Mouse (Mus musculus) cortical plate, adult 2 months (tissue): Measurements from ENCODE around the gene Cdc42ep1. TPM values are rescaled to one million over a fixed set of nuclear protein-coding genes. Genes with fewer than 3 reads are reported as not detected.
A peak's percentile ranks its signal among the peaks of the same experiment; 100 is the strongest.

ENCODE experiments used
- H3K27ac ChIP-seq: fragments of 200-500 bp; 2 replicates; pipeline ENCODE4 v1.5.1; 2012; ENCODE audit warnings: low read length, control low read depth, inconsistent platforms; ENCODE audit not compliant: insufficient read depth
- H3K4me1 ChIP-seq: fragments of 200-500 bp; 2 replicates; pipeline ENCODE4 v1.6.1; 2011; ENCODE audit warnings: low read length; ENCODE audit not compliant: control insufficient read depth, insufficient read depth
- H3K4me3 ChIP-seq: fragments of 200-500 bp; 2 replicates; pipeline ENCODE4 v1.5.1; 2011; ENCODE audit warnings: mild to moderate bottlenecking, low read length, control low read depth; ENCODE audit not compliant: insufficient read depth
- CTCF ChIP-seq: fragments of 200-500 bp; IDR thresholded peaks from 2 replicates; pipeline ENCODE4 v1.5.1; 2011; ENCODE audit warnings: mild to moderate bottlenecking, control low read depth, low read length; ENCODE audit not compliant: insufficient read depth; ENCODE audit errors: extremely low read depth
- POLR2A ChIP-seq: fragments of 200-500 bp; IDR thresholded peaks from 2 replicates; pipeline ENCODE4 v1.6.1; 2011; ENCODE audit warnings: mild to moderate bottlenecking, low read length, control low read depth; ENCODE audit not compliant: insufficient read depth; ENCODE audit errors: extremely low read depth
- polyA plus RNA-seq: library from polyadenylated mRNA; depleted of rRNA; stranded (reverse); fragments of >200 nt; gene quantifications from 2 replicates; pipeline ENCODE4 v1.2.3, GENCODE M21; 2012; rRNA removed

The Cdc42ep1 gene
- polyA plus RNA-seq, result 23.3 and 28.1 TPM in 2 replicates

DNA sequence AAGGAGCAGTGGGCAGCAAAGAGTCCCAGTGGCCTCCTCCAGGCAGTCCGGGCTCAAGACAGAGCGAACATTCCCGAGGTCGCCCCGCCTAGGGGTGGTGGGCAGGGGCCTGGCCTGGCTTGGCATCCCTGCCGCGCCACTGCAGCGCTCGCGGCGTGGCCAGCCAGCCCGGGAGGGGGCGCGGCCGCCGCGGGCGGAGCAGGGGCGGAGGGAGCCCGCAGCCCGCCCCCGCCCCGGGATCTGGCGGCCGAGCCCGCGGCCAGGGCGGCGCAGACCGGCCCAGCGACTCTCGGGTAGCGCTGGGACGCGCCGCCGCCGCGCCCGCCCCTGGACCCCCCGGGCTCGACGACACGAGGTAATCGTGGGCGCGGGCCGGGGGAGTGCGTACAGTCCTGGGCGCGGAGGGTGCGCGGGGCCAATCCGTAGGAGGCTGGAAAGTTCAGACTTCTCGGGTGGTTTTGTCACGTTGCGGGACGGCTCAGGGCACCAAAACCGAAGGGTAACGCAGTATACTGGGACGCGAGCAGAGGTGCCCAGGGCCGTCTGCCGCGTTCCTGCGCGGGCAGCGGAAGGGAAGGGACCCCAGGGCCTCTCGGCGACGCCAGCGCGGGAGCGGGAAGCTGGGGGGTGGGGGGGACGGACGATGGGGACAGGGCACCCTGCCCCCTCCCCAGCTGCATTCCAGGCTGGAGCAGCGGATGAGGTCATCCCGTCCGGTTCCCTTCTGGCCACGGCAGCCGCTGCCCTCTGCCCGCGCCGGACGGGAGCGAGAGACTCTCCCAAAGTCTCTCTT, at the start of gene Cdc42ep1:
Gene Cdc42ep1 (plus strand): TSS at position 254 of the 793 bp plus-strand sequence.
- Histone ChIP-seq H3K27ac (peak within 1 kb of the TSS; percentile 99), H3K4me3 (peak within 1 kb of the TSS; percentile 53), H3K4me1 (no peaks in the 10 kb centered on the region)
- no peak for TF ChIP-seq CTCF
- no peak for TF ChIP-seq POLR2A

- no peak for TF ChIP-seq POLR2A
- TF ChIP-seq CTCF, result no peak
These were observed 46.0 kb upstream of the Cdc42ep1 start for GRCm38 (mm10) chr15:78796196-78797059.

GRCm38 (mm10) chr15:78797060-78797329, 45.4 kb upstream of the Cdc42ep1 start:
- Histone ChIP-seq H3K4me3 (no peak overlapping the region), H3K27ac (no peak overlapping the region), H3K4me1 (no peaks in the 10 kb centered on the region)
- no peak for TF ChIP-seq POLR2A
- no peak for TF ChIP-seq CTCF

More at GRCm38 (mm10) chr15:78796196-78797059, 46.0 kb upstream of the Cdc42ep1 start:
- no peaks in the 10 kb centered on the region for H3K4me1 ChIP-seq
- no peak overlapping the region for H3K4me3 ChIP-seq
- no peak overlapping the region for H3K27ac ChIP-seq

DNA sequence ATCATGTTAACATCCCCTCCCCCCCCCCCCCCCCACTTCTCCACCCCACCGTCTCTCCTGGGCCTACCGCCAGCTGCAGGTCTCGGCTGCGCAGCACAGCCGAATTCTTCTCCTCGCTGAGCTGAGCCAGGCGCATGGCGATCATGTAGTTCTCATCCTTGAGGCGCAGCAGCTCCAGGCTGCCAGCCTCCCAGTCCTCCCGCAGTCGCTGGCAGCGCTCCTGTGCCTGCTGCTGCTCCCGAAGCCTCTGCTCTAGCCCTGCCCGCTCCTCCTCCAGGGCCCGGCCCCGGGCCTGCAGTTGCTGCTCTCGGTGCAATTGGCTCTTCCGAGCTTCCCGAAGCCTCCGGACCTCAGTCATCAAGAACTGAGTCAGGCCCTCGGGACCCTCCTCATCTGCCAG, 43.4 kb upstream of the Cdc42ep1 start:
- H3K4me3 ChIP-seq, result no peak overlapping the region
- H3K4me1 ChIP-seq, result no peaks in the 10 kb centered on the region
- no peak for TF ChIP-seq CTCF
- TF ChIP-seq POLR2A, result no peak
- H3K27ac ChIP-seq, result no peak overlapping the region

- TF ChIP-seq POLR2A (no peak), CTCF (no peak)
- H3K27ac ChIP-seq, result no peak overlapping the region
- H3K4me1 ChIP-seq, result no peaks in the 10 kb centered on the region
- H3K4me3 ChIP-seq, result peak overlapping the region; percentile 37; the same call in 1 of the 2 replicates
These were observed 40.9 kb upstream of the Cdc42ep1 start for GRCm38 (mm10) chr15:78801571-78801970.

DNA sequence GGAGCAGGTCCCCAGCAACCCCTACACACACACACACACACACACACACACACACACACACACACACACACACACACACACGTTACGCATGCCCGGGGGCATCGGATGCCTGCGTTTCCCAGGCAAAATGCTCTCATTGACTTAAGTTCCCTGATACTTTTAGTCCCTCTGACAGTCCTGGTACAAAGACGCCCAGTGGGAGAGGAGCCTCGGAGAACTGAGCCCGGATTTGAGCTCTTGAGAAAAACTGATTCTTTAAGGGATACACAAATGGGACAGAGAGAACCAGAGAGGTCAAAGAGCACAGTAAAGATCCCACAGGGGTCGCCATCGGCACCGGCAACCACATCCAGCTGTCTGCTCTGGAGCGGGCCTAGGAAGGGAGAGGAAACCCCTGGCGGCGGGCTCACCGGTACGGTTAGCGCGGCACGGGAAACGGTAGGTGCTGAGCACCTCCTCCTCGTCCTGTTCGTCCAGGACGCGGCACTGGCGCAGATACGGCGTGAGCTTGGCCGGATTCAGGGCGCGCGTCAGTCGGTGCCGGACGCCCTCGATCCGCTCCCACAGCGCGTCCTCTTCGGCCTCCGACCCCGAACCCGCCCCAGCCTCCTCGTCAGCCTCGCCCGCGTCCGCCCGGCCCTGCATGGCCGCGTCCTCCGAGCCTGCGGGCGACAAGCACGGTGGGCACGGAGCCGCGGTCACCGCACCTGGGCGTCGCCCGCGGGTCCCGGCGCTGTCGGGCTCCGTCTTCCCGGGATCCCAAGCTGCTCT, 40.3 kb upstream of the Cdc42ep1 start:
- peak overlapping the region; percentile 37 for H3K4me3 ChIP-seq
- peak overlapping the region; percentile 35; the same call in 1 of the 2 replicates for H3K27ac ChIP-seq
- TF ChIP-seq POLR2A (no peak), CTCF (no peak)
- H3K4me1 ChIP-seq, result no peaks in the 10 kb centered on the region

- peak within 1 kb of the TSS; percentile 35; the same call in 1 of the 2 replicates for H3K27ac ChIP-seq
- TF ChIP-seq POLR2A, result no peak
- TF ChIP-seq CTCF, result no peak
- no peaks in the 10 kb centered on the region for H3K4me1 ChIP-seq
These were observed 39.5 kb upstream of the Cdc42ep1 start, which contains the start of gene Card10 for GRCm38 (mm10) chr15:78802776-78803391. Gene Card10, minus strand, starts transcription at chr15:78803042.

DNA sequence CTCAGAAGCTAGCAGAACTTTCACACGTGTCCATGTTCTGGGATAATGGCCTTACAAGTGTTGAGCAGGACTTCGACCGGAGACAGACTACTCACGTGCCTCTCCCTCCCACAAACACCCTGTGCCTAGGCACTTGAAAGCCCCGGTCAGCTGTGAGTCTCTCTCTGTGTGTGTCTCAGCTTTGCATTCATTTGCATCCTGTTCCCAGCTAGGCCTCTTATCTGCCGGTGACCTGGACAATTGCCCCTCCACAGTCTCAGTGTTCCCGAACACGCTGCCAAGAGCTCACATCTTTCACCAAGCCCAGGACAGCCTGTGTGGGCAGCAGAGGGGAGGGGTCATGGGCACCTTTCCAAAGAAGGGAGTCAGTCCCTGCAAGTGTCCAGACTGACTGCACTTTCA, 38.9 kb upstream of the Cdc42ep1 start:
- no peak for TF ChIP-seq CTCF
- TF ChIP-seq POLR2A, result no peak
- Histone ChIP-seq H3K27ac (no peak overlapping the region), H3K4me3 (no peak overlapping the region), H3K4me1 (no peaks in the 10 kb centered on the region)

More at GRCm38 (mm10) chr15:78802776-78803391, 39.5 kb upstream of the Cdc42ep1 start, which contains the start of gene Card10:
- peak within 1 kb of the TSS; percentile 37 for H3K4me3 ChIP-seq
